Mouse (Mus musculus): ENCODE results near the gene Apip. TPM values are rescaled to one million over a fixed set of nuclear protein-coding genes. Genes with fewer than 3 reads are reported as not detected.

Apip gene
- 10 to 100 TPM; 36.0 to 50.7 TPM for total RNA-seq (2021)
- long read RNA-seq, experiment 1, transcript Apip-201 (7 exons, 919 nt), result major isoform, 33 of 53 reads
- long read RNA-seq, experiment 1, partial matches to known transcripts, result 18 of 53 reads
- long read RNA-seq, experiment 1, other reads (novel, unspliced or antisense), result 2 of 53 reads
- long read RNA-seq, experiment 2, transcript Apip-201 (7 exons, 919 nt), result major isoform, 27 of 60 reads
- long read RNA-seq, experiment 2, partial matches to known transcripts, result 27 of 60 reads
- long read RNA-seq, experiment 2, other reads (novel, unspliced or antisense), result 6 of 60 reads

DNA sequence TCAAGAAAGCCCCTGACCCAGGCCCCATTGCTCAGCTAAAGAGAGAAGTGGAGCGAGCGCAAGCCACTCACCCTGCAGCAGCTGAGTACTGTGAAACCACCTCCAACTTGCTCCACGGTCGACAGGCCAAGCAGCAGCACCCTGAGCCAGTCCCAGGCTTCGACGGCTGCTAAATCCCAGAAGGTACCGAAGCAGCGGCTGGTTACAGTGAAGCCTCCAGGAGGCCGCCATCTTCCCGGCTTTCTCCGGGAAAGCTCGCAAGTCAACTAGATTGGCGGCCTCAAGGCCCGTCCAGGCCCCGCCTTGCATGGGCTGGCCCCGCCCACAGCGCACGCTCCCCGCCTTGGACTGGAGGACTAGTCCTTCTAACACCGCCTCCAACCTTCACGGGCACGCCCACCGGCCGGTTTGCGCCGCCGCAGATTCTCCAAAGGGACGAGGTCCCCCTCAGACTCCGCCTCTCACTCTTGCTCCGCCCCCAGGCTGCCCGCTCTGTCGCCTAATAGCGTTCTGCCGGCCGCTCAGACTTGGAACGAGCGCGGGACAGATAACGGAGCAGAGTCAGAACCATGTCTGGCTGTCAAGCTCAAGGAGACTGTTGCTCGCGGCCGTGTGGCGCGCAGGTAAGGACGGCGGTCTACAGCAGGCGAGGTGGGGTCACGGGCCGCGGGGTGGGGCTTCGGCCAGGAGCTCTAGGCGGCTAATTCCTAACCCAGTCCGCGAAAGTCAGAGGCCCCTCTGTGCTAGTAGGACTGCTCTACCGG, at the start of gene Apip, which contains the start of gene Pdhx:
Gene Apip (plus strand): TSS at position 457 of the 764 bp plus-strand sequence.
Gene Pdhx (minus strand): TSS at position 295 of the 764 bp plus-strand sequence.
- intact Hi-C loops (cut with DNase I), result no loop called here
- peak; percentile 100 for DNase-seq
- TF ChIP-seq CTCF (IDR thresholded peaks at IDR 0.05), result no peak
- Histone ChIP-seq H3K27ac (peak within 1 kb of the TSS; percentile 94), H3K4me3 (peak within 1 kb of the TSS; percentile 83)

DNA sequence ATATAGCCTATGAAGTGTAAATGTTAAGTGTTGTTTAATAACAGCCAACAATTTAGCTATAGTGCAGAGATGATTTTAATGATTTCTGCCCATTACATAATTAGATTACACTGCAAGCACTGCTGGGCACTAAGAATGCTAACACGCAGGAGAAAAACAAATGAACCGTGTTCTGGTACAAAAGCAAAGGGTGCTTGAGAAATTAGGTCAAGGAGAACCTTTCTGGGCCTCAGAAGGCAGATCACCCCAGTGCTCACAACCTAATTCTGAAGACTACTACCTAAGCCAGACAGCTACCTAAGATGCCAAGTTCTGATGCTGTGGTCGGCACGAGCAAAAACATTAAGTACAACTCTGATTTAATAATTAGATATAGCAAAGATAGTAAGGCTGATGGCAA, 35.6 kb upstream of the Apip start:
- Histone ChIP-seq H3K4me3 (no peak overlapping the region), H3K27ac (no peak overlapping the region)
- intact Hi-C loops (cut with DNase I), result no loop called here
- no peak for TF ChIP-seq CTCF (IDR thresholded peaks at IDR 0.05)
- DNase-seq, result no peak

DNA sequence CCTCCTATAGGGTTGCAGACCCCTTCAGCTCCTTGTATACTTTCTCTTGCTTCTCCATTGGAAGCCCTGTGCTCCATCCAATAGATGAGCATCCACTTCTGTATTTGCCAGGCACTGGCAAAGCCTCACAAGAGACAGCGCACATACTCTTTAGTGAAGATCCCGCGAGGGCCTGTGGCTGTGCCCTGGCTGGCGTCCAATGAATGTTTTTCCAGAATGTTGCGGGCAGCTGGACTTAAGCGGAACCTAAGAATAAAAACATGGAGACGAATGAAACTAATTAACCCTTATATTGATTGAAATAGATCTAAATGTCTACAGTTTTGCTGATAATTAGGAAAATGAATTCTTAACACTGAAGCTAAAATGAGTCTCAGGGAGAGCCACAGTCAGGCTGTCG, 32.6 kb upstream of the Apip start:
- H3K4me3 ChIP-seq, result no peak overlapping the region
- intact Hi-C loops (cut with DNase I), result no loop called here
- no peak overlapping the region for H3K27ac ChIP-seq
- no peak for TF ChIP-seq CTCF (IDR thresholded peaks at IDR 0.05)
- DNase-seq, result peak; percentile 28

DNA sequence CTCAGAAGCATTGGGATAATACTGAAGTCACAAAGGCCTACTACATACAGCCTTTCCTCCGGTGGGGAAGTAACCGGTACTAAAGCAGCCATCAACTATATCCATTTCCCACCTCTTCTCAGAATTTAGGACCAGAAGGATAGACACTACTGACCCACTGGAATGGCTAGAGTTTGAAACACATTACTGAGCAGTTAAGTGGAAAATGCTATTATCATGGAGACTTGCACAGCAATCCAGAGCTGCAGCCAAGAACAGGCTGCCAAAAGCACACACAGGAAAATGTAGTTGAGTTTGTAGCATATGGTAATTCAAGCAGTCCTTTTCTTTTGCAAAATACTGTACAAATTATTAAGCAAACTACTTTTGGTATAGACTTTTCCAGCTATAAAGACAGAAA, 28.2 kb upstream of the Apip start:
- Histone ChIP-seq H3K4me3 (no peak overlapping the region), H3K27ac (no peak overlapping the region)
- no peak for TF ChIP-seq CTCF (IDR thresholded peaks at IDR 0.05)
- intact Hi-C loops (cut with DNase I), result no loop called here
- DNase-seq, result no peak

DNA sequence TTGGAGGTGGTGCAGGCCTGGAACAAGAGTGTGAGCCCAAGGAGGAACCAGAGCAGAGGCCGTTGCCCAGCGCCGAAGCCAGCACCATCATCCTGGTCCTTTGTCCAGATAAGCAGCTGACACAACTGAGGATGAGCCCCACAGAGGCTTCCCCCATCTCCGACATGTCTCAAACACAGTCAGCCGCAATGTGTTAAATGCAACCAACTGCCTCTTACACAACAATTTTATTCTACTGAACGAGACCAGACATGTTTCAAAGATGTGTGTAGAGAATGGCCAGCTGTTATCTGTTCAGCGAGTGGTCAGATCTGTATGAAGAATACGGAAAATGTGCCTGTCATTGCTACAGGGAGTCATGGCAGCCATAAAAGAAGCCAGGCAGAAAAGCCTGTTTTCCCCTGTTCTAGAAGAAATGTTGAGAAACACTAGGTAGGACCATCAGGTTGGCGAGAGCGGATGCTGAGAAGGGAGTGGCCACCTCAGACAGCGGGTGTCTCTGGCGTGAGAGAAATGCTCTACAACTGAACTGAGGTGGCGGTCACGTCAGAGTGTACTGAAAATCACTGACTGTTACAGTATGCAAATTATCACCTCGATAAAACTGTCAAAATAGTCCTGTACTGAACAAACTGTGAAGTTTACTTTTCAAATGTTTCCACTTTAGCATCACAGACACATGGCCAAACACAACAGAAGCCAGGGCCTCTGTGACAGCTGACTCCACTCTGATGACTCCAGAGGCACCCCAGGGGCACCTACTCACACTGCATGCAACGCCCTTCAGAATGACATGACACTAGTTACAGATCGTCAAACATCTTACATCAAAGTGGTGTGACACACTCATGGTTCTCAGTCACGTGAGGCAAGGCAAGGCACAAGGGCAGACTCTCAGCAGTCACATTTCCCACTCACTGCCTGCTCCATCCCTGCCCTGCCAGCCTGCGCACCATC, 21.3 kb upstream of the Apip start:
- H3K4me3 ChIP-seq, result no peak overlapping the region
- no peak overlapping the region for H3K27ac ChIP-seq
- DNase-seq, result no peak
- TF ChIP-seq CTCF (IDR thresholded peaks at IDR 0.05), result no peak
- intact Hi-C loops (cut with DNase I), result no loop called here

DNA sequence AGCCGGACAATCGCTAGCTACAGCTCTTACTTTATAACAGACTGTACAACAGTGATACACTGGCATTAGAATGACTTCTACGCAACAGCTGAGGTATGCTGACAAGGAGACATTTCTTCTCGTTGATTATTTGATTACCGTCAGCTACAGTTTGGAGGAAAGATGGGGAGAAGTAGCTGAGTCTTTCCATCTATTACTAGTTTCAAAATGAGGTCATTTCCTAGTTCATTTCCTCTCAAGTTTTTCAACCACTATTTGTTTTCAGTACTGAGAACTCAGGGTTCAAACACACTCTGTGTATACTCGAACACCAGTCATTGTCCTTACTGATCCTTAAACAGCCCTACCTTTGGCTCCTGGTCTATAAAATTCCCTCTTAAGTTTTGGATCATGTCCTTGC, 17.7 kb upstream of the Apip start:
- no peak for TF ChIP-seq CTCF (IDR thresholded peaks at IDR 0.05)
- Histone ChIP-seq H3K27ac (no peak overlapping the region), H3K4me3 (no peak overlapping the region)
- no peak for DNase-seq
- intact Hi-C loops (cut with DNase I), result no loop called here

DNA sequence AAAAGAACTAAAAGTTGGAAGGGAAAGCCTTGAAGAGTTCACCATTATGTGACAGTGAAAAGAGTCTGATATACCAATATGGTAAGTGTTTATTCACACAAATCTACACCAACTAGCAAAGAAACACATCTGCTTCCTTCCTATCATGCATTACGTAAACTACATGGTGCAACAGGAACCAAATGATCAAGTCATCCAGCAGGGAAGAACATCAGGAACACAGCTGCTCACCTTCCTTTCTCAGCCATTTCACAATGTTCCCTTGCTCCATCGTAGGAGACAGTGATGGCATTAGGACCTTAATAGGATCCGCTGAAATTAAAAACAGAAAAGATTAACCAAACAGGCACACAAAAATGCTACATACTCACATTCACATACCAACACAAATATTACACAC, 15.2 kb upstream of the Apip start:
- intact Hi-C loops (cut with DNase I), result no loop called here
- no peak overlapping the region for H3K4me3 ChIP-seq
- DNase-seq, result no peak
- H3K27ac ChIP-seq, result no peak overlapping the region
- TF ChIP-seq CTCF (IDR thresholded peaks at IDR 0.05), result no peak

DNA sequence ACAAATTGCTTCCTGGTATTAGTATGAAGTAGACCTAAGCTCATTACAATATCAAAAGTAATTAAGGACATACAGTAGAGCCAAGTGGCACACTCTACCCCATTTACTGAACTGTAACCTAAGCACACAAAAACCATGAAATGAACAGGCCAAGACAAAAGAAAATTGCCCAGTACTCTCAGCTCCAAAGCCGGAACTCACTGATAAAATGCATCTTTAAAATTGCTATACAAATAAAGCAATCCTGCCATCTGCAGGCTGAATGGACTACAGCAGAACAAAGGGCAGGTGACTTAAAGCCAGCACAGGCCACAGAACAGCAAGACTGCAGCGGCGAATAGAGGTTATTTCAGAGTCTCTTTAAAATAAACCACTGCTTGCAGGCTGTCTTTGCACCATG, 10.6 kb upstream of the Apip start:
- DNase-seq, result no peak
- Histone ChIP-seq H3K27ac (no peak overlapping the region), H3K4me3 (no peak overlapping the region)
- peak; percentile 67 for TF ChIP-seq CTCF (IDR thresholded peaks at IDR 0.05)
- intact Hi-C loops (cut with DNase I), result loop anchor here (5.0 kb wide), 1 partner anchor 381 kb away; no protein-coding TSS in a partner anchor

DNA sequence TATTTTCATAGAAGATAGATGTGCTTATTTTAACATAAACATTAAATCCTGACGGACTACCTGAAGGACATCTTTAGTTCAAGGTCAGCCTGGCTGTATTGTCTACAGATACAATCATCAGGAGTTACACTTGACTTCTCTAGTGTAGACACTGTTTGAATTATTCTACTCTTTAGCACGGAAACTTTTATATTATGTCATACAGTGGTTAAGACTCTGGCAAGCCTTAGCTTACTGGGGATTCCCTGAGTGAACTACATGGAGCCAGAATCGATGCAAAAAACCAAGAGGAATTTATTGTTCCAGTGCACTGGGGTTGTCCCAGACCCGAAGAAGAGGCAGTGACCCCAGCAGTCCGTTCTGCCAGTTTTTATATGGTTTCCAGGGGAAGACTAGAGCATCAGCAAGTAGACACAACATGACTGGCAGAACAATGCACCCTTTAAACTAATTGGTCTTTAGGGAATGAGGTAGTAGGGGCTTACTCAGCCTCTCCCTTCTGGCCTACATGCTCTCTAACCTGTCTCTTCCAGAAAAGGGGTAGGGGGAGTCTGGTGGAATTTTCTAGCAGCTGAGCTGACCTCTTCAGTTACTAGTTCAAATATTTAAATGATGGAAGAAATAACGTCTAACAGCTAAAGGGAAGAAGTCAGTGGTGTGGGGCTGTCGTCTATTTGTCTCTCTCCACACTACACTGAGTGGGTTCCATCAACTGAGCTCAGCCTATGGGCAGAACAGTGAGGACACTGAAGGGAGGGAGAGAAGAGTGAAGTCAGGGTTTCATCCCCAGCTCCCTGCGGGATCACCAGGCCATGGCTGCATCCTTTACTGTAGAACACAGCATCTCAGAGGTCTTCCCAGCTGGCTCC, 6.6 kb upstream of the Apip start:
- no peak overlapping the region for H3K4me3 ChIP-seq
- no peak overlapping the region for H3K27ac ChIP-seq
- no peak for DNase-seq
- intact Hi-C loops (cut with DNase I), result no loop called here
- TF ChIP-seq CTCF (IDR thresholded peaks at IDR 0.05), result no peak

DNA sequence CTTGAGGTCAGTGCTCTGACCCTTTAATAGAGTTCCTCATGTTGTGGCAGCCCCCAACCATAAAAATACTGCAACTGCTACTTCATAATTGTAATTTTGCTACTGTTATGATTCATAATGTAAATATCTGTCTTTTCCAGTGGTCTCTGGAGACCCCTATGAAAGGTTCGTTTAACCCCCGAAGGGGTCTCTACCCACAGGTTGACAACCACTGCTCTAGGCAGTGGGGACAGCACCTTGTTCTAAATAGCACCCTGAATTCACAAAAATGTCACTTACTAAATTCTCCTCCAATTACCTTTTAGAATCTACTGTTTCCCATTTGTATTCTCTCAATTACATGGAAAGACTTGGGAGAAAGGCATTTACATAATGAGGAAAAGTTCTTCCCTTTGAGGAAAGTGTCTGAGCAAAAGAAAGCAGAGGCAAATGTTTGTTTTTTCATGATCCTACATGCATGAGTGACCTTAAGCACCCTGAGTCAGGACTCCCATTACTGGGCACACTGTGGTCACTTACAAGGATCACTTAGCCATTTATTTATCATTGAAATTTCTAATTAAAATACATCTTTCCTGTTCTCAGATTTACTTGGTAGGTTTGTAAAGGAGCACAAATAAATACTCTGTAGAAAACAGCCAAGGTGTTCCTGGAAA, 5.8 kb upstream of the Apip start:
- intact Hi-C loops (cut with DNase I), result no loop called here
- no peak for DNase-seq

DNA sequence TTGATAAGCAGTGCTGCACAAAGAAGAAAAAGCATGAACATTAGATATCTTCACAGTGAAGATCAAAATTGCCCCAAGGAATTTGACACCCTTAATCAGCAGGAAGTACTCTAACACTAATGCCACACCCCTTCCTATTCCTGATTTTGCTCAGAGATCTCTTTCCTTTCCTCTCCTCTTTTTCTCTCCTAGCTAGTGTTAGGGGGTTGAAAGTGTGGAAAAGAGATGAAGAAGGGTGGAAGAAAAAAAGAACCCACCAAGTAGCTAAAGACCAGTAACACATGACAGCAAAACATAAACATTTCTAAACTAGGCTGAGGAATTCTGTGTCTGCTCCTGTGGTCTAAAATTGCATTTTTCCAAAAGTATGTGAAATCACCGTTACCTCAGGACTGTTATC, 4.9 kb upstream of the Apip start:
- DNase-seq, result no peak
- intact Hi-C loops (cut with DNase I), result no loop called here
- TF ChIP-seq CTCF (IDR thresholded peaks at IDR 0.05), result no peak
- Histone ChIP-seq H3K27ac (no peak overlapping the region), H3K4me3 (no peak overlapping the region)

More for the DNA sequence above, 5.8 kb upstream of the Apip start:
- H3K27ac ChIP-seq, result no peak overlapping the region
- no peak for TF ChIP-seq CTCF (IDR thresholded peaks at IDR 0.05)
- H3K4me3 ChIP-seq, result no peak overlapping the region

Measured in gastrocnemius, adult 2 months (tissue).